Mouse (Mus musculus) layer of hippocampus, adult 9-11 months (tissue): ENCODE results near the gene Acsf3.
A peak's percentile ranks its signal among the peaks of the same experiment; 100 is the strongest.

Experiments used
- DNase-seq: peaks from one replicate; pipeline ENCODE4 v3.0.0; 2022

The Acsf3 gene

GRCm38 (mm10) chr8:122775285-122776155 is at the start of gene Acsf3:
TSS of gene Acsf3 (plus strand) at chr8:122775486.
- DNase-seq: peak; percentile 46

GRCm38 (mm10) chr8:122726789-122727188 is 48.5 kb upstream of the Acsf3 start:
- DNase-seq: no peak

- DNase-seq: no peak
Observed at GRCm38 (mm10) chr8:122727412-122727811, 47.9 kb upstream of the Acsf3 start.

GRCm38 (mm10) chr8:122728630-122729029 is 46.7 kb upstream of the Acsf3 start:
- no peak for DNase-seq

- no peak for DNase-seq
Observed at GRCm38 (mm10) chr8:122735110-122735509, 40.2 kb upstream of the Acsf3 start.

GRCm38 (mm10) chr8:122735542-122736473 is 39.5 kb upstream of the Acsf3 start:
- no peak for DNase-seq

GRCm38 (mm10) chr8:122736623-122737022 is 38.7 kb upstream of the Acsf3 start:
- DNase-seq: no peak

- DNase-seq: no peak
Observed at GRCm38 (mm10) chr8:122737071-122737470, 38.2 kb upstream of the Acsf3 start.

GRCm38 (mm10) chr8:122737886-122738285 is 37.4 kb upstream of the Acsf3 start:
- DNase-seq: no peak

GRCm38 (mm10) chr8:122739102-122739725 is 36.1 kb upstream of the Acsf3 start:
- DNase-seq: no peak

GRCm38 (mm10) chr8:122742471-122742870 is 32.8 kb upstream of the Acsf3 start:
- no peak for DNase-seq

GRCm38 (mm10) chr8:122745022-122745749 is 30.1 kb upstream of the Acsf3 start:
- no peak for DNase-seq

GRCm38 (mm10) chr8:122745750-122746275 is 29.5 kb upstream of the Acsf3 start:
- no peak for DNase-seq

GRCm38 (mm10) chr8:122746439-122746838 is 28.8 kb upstream of the Acsf3 start:
- no peak for DNase-seq

GRCm38 (mm10) chr8:122747825-122748224 is 27.5 kb upstream of the Acsf3 start:
- no peak for DNase-seq

GRCm38 (mm10) chr8:122749333-122749958 is 25.8 kb upstream of the Acsf3 start:
- no peak for DNase-seq

- peak; percentile 38 for DNase-seq
Observed at GRCm38 (mm10) chr8:122751342-122751741, 23.9 kb upstream of the Acsf3 start.

- peak; percentile 70 for DNase-seq
Observed at GRCm38 (mm10) chr8:122752111-122752721, 23.1 kb upstream of the Acsf3 start.

GRCm38 (mm10) chr8:122758597-122758996 is 16.7 kb upstream of the Acsf3 start:
- no peak for DNase-seq

- DNase-seq: no peak
Observed at GRCm38 (mm10) chr8:122760116-122760515, 15.2 kb upstream of the Acsf3 start.

GRCm38 (mm10) chr8:122761109-122761508 is 14.2 kb upstream of the Acsf3 start:
- DNase-seq: no peak
